Mouse (Mus musculus) limb, embryonic 10.5 days (tissue): ENCODE measurements around the gene 9430097D07Rik. TPM values are rescaled to one million over a fixed set of nuclear protein-coding genes. Genes with fewer than 3 reads are reported as not detected.

Experiments used
- DNase-seq: peaks from one replicate; pipeline ENCODE4 v3.0.0-alpha.2; 2017; ENCODE audit warnings: low spot score
- H3K27ac ChIP-seq: fragments of 300-500 bp; sonication (generic); 2 replicates; pipeline ENCODE4 v1.5.1; 2016; ENCODE audit warnings: mild to moderate bottlenecking
- H3K27me3 ChIP-seq: fragments of 300-500 bp; sonication (generic); 2 replicates; pipeline ENCODE4 v1.6.1; 2016; ENCODE audit warnings: low read depth, mild to moderate bottlenecking; ENCODE audit not compliant: poor library complexity, severe bottlenecking
- H3K36me3 ChIP-seq: fragments of 300-500 bp; sonication (generic); 2 replicates; pipeline ENCODE4 v1.6.1; 2016; ENCODE audit warnings: mild to moderate bottlenecking, moderate library complexity
- H3K4me1 ChIP-seq: fragments of 300-500 bp; sonication (generic); 2 replicates; pipeline ENCODE4 v1.6.1; 2016
- H3K4me3 ChIP-seq: fragments of 300-500 bp; sonication (generic); 2 replicates; pipeline ENCODE4 v1.5.1; 2016; ENCODE audit warnings: mild to moderate bottlenecking, moderate library complexity
- H3K9me3 ChIP-seq: fragments of 300-500 bp; sonication (generic); replicated peaks from 2 replicates; pipeline ENCODE4 v1.6.1; 2016; ENCODE audit warnings: mild to moderate bottlenecking
- WGBS: fragments of 180-500 bp; shearing (Covaris S2); methylation state at CpG from one replicate; pipeline ENCODE4 v1.1.7; 2016; 5-methylcytosine and 5-hydroxymethylcytosine counted together
- polyA plus RNA-seq: library from polyadenylated mRNA; unstranded; fragments of >200 nt; fragmentation: Nextera tagmentation; extraction: Ambion mirVana; gene quantifications from 2 replicates; pipeline ENCODE4 v1.2.1, GENCODE M21; 2016

Gene 9430097D07Rik
- polyA plus RNA-seq, 1 experiment from 2014 or later = 0.24 TPM

DNA sequence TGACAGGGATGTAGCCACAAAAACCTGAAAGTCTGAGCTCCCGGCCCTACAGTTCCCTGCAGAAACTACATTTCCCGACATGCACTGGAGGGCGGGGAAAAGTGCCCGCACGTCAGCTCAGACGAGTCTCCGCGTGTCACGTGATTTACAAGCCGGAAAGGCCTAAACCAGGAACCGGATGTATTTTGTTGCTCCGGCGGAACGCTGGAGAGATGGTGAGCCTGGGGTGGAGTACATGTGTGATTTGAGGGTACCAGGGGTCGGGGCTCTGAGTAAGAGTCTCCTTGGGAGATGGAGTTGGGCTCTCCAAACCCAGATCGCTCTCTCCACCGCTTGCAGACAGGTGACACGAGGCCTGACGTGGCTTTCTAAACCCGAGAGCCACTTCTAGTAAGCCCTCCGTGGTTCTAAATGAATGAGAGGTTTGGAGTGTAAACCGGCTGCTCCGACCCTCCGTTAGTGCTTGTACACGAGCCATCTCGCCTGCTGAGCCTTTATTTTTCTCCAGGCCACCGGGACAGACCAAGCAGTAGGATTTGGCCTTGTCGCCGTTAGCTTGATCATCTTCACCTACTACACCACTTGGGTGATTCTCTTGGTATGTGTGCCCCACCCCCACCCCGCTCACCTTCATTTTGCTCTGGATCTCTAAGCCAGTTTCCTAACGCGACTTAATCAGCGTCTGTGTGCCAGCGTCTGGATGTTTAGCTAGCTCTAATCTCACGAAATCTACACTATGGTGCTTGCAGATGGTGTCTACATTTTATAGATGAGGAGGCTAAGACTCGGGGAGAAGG lies 4.6 kb downstream of the 9430097D07Rik start, which contains the start of gene Dpm2:
TSS of gene Dpm2 (plus strand) at position 161 of the 797 bp plus-strand sequence.
- H3K27ac ChIP-seq = peak within 1 kb of the TSS; percentile 79
- peak; percentile 88 for DNase-seq
- H3K4me1 ChIP-seq = peaks cover 30% of the 10 kb centered on the region
- H3K9me3 ChIP-seq = no peaks in the 10 kb centered on the region
- peak within 1 kb of the TSS; percentile 67 for H3K4me3 ChIP-seq
- WGBS = 1% methylated on average over 36 of the region's 36 CpGs
- H3K36me3 ChIP-seq = peaks cover 50% of the 10 kb centered on the region
- peaks cover 3% of the 10 kb centered on the region; the same call in 1 of the 2 replicates for H3K27me3 ChIP-seq

DNA sequence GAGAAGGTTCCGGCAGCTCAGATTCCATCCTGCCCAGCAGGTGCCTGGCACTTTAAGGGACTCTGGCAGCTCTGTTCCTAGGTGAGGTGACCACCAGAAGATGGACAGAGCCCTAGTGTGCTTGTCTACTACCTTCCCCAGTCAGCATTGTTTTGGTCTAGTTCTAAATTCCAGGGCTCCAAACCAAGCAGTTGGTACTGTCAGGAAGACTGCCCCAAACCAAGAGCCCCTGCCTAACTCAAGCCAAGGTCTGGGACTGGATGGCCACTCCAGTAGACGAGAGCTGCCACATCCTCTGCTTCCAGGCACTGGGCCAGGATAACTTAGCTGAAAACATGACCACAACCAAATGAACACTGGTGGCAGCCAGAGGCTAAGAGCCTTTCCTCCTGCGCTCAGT lies 6.5 kb downstream of the 9430097D07Rik start:
- H3K4me1 ChIP-seq = peaks cover 18% of the 10 kb centered on the region
- H3K27ac ChIP-seq = no peak overlapping the region
- DNase-seq = no peak
- peaks cover 70% of the 10 kb centered on the region for H3K36me3 ChIP-seq
- H3K9me3 ChIP-seq = no peaks in the 10 kb centered on the region
- WGBS = 90% methylated on average over 3 of the region's 3 CpGs
- H3K4me3 ChIP-seq = no peak overlapping the region
- H3K27me3 ChIP-seq = no peaks in the 10 kb centered on the region

DNA sequence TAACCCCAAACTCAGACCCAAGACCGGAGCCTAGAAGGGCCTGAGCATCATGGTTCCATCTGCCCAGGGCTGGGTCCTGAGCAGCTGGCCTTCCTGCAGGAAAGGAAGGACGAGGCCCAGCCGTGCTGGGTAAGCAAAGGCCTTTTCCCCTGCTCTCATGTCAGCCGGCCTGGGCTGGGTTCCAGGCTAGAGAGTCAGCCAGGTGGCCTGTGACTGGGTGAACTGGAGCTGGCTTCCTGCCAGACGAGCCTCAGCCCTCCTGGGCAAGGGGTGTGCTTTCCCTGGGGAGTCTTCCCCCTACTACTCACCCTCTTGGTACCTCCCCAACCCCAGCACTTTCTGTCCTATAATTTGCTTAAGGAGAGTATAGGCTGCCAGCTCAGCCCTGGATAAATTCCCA lies 7.3 kb downstream of the 9430097D07Rik start:
- 79% methylated on average over 5 of the region's 5 CpGs for WGBS
- Histone ChIP-seq H3K36me3 (peaks cover 72% of the 10 kb centered on the region), H3K9me3 (no peaks in the 10 kb centered on the region), H3K4me3 (no peak overlapping the region), H3K27me3 (no peaks in the 10 kb centered on the region), H3K4me1 (peaks cover 18% of the 10 kb centered on the region), H3K27ac (no peak overlapping the region)
- no peak for DNase-seq

DNA sequence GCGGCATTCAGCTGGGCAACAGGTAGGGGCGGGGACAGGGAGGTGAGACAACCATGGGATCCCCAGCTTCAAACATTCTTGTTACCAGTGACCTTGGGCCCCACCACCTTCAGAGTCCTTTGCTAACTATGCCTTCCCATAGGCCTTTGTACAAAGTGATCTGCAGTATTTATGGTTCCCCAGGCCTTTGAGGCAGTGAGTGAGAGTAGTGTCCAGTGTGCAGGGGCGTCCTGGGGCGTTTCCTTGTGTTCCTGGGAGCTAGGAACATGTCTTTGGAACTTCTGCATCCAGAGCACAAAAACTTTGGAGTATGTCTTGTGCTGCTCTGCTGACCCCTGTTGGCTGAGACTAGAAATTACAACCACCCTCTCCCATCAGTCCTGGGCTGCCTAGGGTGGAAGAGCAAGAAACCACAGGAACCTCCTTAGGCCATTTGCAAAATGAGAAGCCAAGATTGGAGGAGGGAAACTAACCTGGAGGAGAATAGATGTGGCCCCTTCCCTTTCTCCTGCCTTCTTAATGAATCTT lies 8.9 kb downstream of the 9430097D07Rik start:
- WGBS = 45% methylated on average over 4 of the region's 4 CpGs
- Histone ChIP-seq H3K4me1 (peaks cover 8% of the 10 kb centered on the region), H3K36me3 (peaks cover 76% of the 10 kb centered on the region), H3K27ac (no peak overlapping the region), H3K4me3 (no peak overlapping the region), H3K9me3 (no peaks in the 10 kb centered on the region), H3K27me3 (no peaks in the 10 kb centered on the region)
- DNase-seq = peak; percentile 70

DNA sequence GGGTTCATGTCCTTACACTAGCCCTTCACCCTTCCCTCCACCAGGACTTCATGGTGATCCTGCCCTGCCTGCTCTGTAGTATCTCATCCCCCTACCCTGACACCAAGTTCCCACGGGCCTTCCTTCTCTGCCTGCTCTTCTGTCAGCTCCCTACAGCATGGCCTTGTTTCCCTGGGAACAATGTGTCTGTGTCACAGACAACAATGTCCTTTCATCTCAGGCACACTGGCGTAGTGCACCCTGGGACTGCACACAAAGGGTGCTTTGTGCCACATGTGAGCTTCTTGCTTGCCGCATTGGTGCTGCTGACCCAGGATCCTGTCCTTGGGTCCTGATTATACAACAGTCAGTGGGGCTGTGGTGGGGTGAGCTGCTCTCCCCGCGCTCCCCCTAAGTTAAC lies 15.9 kb downstream of the 9430097D07Rik start:
- DNase-seq = no peak
- H3K9me3 ChIP-seq = no peaks in the 10 kb centered on the region
- H3K4me3 ChIP-seq = no peak overlapping the region
- H3K27me3 ChIP-seq = no peaks in the 10 kb centered on the region
- peaks cover 80% of the 10 kb centered on the region for H3K36me3 ChIP-seq
- H3K27ac ChIP-seq = no peak overlapping the region; the same call in 1 of the 2 replicates
- WGBS = 82% methylated on average over 5 of the region's 5 CpGs
- H3K4me1 ChIP-seq = peaks cover 8% of the 10 kb centered on the region; the same call in 1 of the 2 replicates

DNA sequence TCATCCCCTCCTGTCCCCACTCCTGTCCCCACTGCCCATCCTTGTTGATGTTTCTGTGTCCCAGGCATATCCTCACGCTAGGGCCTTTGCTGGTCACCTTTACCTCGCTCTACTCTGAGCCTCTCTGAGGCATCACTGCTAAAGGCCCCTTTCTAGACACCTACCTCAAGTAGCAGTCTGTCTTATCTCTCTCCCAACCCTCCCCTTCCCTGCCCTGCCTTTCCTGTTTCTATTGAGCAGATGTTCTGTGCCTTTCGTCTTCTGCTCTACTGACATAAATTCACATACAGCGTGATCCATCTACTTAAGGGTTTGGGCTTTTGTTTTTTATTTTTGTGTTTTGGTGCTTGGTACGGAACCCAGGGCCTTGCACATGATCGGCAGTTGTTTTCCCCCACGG lies 19.5 kb downstream of the 9430097D07Rik start:
- H3K9me3 ChIP-seq = no peaks in the 10 kb centered on the region
- 87% methylated on average over 7 of the region's 7 CpGs for WGBS
- peaks cover 54% of the 10 kb centered on the region for H3K36me3 ChIP-seq
- H3K4me3 ChIP-seq = no peak overlapping the region
- H3K27ac ChIP-seq = no peak overlapping the region
- no peaks in the 10 kb centered on the region for H3K27me3 ChIP-seq
- no peak for DNase-seq
- peaks cover 9% of the 10 kb centered on the region; the same call in 1 of the 2 replicates for H3K4me1 ChIP-seq

DNA sequence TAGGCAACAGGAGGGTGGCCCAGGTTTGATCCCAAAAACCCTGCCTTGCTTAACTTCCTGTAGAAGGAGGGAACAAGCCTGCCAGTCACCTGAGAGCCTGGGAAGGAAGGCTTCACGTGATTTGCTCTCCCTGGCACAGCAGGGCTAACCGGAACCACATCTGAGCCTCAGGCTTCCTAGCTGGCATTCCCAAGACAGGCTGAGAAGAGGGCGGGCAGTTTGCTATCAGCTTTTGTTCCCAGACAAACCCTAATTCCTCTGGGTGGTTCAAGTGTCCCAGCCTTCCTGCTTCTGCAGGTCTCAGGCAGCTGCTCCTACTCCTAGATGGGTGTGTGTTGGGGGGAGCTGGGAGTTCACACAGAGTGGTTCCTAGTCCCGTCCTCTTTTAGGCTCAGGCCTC lies 20.0 kb downstream of the 9430097D07Rik start:
- Histone ChIP-seq H3K27me3 (no peaks in the 10 kb centered on the region), H3K4me1 (peaks cover 12% of the 10 kb centered on the region; the same call in 1 of the 2 replicates), H3K36me3 (peaks cover 52% of the 10 kb centered on the region), H3K27ac (no peak overlapping the region), H3K9me3 (no peaks in the 10 kb centered on the region), H3K4me3 (no peak overlapping the region)
- WGBS = 59% methylated on average over 4 of the region's 4 CpGs
- no peak for DNase-seq

DNA sequence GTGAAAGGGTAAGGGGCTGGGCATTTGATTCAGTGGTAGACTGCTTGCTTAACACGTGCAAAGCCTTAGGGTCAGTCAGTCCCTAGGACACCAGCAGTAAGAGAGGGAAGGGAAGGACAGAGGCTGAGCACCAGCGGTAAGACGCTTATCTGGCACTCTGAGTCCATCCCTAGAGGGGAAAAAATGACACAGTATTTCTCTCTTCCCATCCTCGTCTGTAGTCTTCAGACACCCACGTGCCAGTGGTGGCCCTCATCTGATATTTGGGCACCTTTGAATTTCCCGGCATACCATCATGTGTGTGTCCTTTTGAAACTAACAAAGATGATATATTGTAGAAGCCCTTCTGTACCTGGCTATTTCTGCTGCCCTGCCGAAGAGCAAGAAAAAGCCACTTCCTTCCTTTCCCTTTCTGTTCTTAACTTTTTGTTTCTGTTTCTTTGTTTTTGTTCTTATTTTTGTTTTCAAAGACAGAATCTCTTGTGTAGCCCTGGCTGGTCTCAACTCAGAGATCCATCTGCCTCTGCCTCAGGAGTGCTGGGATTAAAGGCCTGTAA lies 21.8 kb downstream of the 9430097D07Rik start:
- H3K27ac ChIP-seq = no peak overlapping the region
- 79% methylated on average over 7 of the region's 7 CpGs for WGBS

DNA sequence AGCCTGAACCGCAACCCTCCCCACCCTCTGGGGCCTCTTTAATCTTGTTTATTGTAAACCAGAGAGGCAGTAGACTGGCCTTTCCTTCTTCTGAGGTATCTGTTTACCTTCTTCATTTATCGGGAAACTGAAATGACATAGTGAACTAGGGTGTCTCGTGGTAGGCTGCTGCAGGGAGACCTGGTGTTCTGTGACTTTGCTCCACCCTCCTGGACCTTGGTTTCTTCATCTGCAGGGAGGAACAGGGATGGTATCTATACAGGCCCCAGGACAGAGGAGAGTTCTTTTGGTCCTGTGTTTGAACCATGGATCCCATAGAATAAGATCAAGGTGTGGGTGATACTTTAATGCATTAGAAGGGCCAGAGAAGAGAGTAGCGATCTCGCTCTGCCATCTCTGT lies 24.2 kb downstream of the 9430097D07Rik start:
- Histone ChIP-seq H3K4me3 (no peak overlapping the region), H3K27me3 (no peaks in the 10 kb centered on the region), H3K9me3 (no peaks in the 10 kb centered on the region), H3K27ac (no peak overlapping the region), H3K36me3 (peaks cover 47% of the 10 kb centered on the region), H3K4me1 (peaks cover 28% of the 10 kb centered on the region)
- 78% methylated on average over 5 of the region's 5 CpGs for WGBS
- DNase-seq = no peak

More for the DNA sequence above, 21.8 kb downstream of the 9430097D07Rik start:
- Histone ChIP-seq H3K9me3 (no peaks in the 10 kb centered on the region), H3K27me3 (no peaks in the 10 kb centered on the region), H3K4me1 (peaks cover 24% of the 10 kb centered on the region), H3K36me3 (peaks cover 46% of the 10 kb centered on the region), H3K4me3 (no peak overlapping the region)
- DNase-seq = no peak

DNA sequence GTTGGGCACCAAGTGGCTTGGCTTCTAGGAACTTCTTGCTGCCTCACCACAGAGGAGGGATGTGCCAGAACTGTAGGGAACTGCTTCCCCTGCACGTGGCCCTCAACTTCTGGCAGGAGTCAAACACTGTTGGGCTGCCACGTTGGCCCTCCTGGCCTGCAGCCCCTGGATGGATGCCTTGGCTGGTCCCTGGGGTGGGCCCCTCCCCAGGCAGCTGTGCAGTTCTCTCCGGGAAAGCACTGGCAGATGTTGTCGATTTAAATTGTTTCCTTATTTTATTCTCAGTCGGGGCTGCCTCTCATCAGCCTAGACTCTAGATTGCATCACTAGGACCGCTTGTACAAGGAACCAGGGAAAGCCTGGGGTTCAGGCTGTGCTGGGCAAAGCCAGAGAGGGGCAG lies 25.7 kb downstream of the 9430097D07Rik start:
- Histone ChIP-seq H3K4me1 (peaks cover 19% of the 10 kb centered on the region), H3K9me3 (no peaks in the 10 kb centered on the region), H3K27ac (peak overlapping the region; percentile 17; the same call in 1 of the 2 replicates), H3K36me3 (peaks cover 55% of the 10 kb centered on the region), H3K27me3 (no peaks in the 10 kb centered on the region), H3K4me3 (no peak overlapping the region)
- no peak for DNase-seq
- WGBS = 66% methylated on average over 6 of the region's 6 CpGs

DNA sequence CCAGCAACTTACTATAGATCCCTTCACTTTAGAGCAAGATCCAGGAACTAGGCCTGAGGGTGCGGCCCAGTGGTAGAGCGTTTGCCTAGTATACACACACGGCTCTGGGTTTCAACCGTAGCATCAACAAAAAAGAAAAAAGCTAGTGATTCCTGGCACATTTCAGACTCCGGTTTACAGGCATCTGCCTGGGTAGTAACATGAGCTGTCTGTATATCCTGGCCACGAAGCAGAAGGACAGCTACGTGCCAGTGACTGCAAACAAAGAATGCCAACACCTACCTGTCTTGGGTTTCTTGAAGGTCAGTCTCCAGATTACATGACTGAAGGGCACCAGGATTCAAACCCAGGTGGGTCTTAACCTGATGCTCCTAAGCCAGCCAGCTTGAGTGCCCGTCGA lies 26.3 kb downstream of the 9430097D07Rik start:
- no peaks in the 10 kb centered on the region for H3K27me3 ChIP-seq
- H3K36me3 ChIP-seq = peaks cover 60% of the 10 kb centered on the region
- WGBS = 87% methylated on average over 9 of the region's 9 CpGs
- H3K9me3 ChIP-seq = no peaks in the 10 kb centered on the region
- H3K4me1 ChIP-seq = peaks cover 19% of the 10 kb centered on the region
- H3K4me3 ChIP-seq = no peak overlapping the region
- peak overlapping the region; percentile 17; the same call in 1 of the 2 replicates for H3K27ac ChIP-seq
- DNase-seq = no peak

DNA sequence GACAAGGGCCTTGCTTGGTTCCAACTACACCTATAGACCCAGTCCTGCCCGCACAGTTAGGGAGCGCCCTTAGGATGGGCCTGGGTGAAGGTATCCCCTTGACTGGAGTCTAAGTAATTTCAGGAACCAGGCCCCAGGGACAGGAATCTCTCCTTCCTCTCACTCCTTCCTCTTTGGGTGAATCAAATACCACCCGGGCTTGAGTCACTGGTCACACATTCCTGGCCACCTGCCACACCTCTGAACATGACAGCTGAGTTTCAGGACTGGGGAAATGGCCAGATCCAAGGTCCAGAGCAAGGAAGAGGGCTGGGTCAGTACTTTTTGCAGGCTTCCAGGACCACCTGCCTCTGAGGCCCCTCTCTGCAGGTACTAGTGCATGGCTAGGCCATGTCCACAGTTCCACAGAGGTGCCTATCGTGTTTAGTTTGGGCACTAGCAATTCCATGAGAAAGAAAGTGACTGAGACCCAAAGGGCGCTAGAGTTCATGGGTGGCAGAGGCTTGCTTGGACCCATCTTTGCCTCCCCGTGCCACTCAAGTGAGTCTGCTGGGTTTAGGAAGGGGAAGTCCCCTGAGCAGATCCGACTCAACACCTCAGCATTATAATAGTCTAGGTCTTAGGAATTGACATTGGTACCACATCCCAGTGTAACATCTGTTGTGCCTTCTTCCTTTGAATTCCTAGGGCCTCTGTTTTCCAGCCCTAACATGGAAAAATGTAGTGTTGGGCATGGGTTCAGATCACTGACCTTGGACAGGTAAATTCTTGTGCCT lies 27.3 kb downstream of the 9430097D07Rik start:
- no peaks in the 10 kb centered on the region for H3K27me3 ChIP-seq
- WGBS = 89% methylated on average over 7 of the region's 7 CpGs
- no peak overlapping the region for H3K27ac ChIP-seq
- DNase-seq = no peak
- H3K36me3 ChIP-seq = peaks cover 68% of the 10 kb centered on the region
- no peak overlapping the region for H3K4me3 ChIP-seq
- H3K4me1 ChIP-seq = peaks cover 19% of the 10 kb centered on the region
- H3K9me3 ChIP-seq = no peaks in the 10 kb centered on the region
